In genomic region chr15:97075240-97075639, GRCm38 (mm10) we compare ENCODE assay signal across 19 mouse cellular contexts. TPM values are rescaled to one million over a fixed set of nuclear protein-coding genes. Genes with fewer than 3 reads are reported as not detected.
DNase-seq lines count a peak whose midpoint lies in the region; ATAC-seq lines count a peak whose summit lies in the region.
"Had no signal": no experiment of that assay in that cellular context is flagged by ENCODE, and none has a peak within 500 bp of the region (broad histone marks: within the 10 kb centered on the region; RNA-seq: fewer than 3 reads in every experiment).

No protein-coding gene starts in this region.

- H3K9ac ChIP-seq in heart, embryonic 16.5 days (ENCODE audit: low read length): peak overlapping the region; percentile 31; the same call in 1 of the 2 replicates
- H3K9ac ChIP-seq in midbrain, embryonic 11.5 days (ENCODE audit: low read length): no peak overlapping the region
- no peak overlapping the region for H3K9ac ChIP-seq in midbrain, embryonic 14.5 days (replicated peaks; ENCODE audit: low read length)
- H3K9ac ChIP-seq in limb, embryonic 12.5 days (replicated peaks): no peak overlapping the region
- H3K9ac ChIP-seq in liver, embryonic 16.5 days (ENCODE audit: low read depth, low read length): no peak overlapping the region
- H3K9ac ChIP-seq in hindbrain, embryonic 12.5 days: no peak overlapping the region
- H3K9ac ChIP-seq: forebrain, embryonic 13.5 days; forebrain, postnatal 0 days; heart, embryonic 12.5 days had no signal

- DNase-seq in heart, postnatal 25 days (ENCODE audit: low spot score): no peak
- peak; percentile 26 for DNase-seq in midbrain, embryonic 11.5 days (ENCODE audit: low spot score, missing footprints)
- DNase-seq in midbrain, embryonic 14.5 days: no peak
- no peak for DNase-seq in adrenal gland, adult 8-10 months
- DNase-seq: adrenal gland, postnatal 14 days; cerebellum, adult 18-20 months; cerebellum, adult 9-11 months; forebrain, postnatal 0 days; gastrocnemius, postnatal 14 days; heart, postnatal 36 days had no signal

- WGBS in heart, embryonic 16.5 days: 46% methylated on average over 4 of the region's 4 CpGs
- WGBS in midbrain, embryonic 11.5 days: 74% methylated on average over 4 of the region's 4 CpGs
- 73% methylated on average over 4 of the region's 4 CpGs for WGBS in midbrain, embryonic 14.5 days
- WGBS in limb, embryonic 12.5 days: 67% methylated on average over 4 of the region's 4 CpGs
- WGBS in liver, embryonic 16.5 days (ENCODE audit: insufficient replicate concordance): 57% methylated on average over 4 of the region's 4 CpGs
- 73% methylated on average over 4 of the region's 4 CpGs for WGBS in hindbrain, embryonic 12.5 days

- no peaks in the 10 kb centered on the region for H3K9me3 ChIP-seq in heart, embryonic 16.5 days (replicated peaks; ENCODE audit: control insufficient read depth, low read length)
- no peaks in the 10 kb centered on the region for H3K9me3 ChIP-seq in midbrain, embryonic 11.5 days (ENCODE audit: control insufficient read depth, low read length)
- no peaks in the 10 kb centered on the region for H3K9me3 ChIP-seq in midbrain, embryonic 14.5 days (ENCODE audit: control insufficient read depth, low read length)
- H3K9me3 ChIP-seq in limb, embryonic 12.5 days: no peaks in the 10 kb centered on the region
- H3K9me3 ChIP-seq in liver, embryonic 16.5 days (replicated peaks; ENCODE audit: control insufficient read depth, low read length): no peaks in the 10 kb centered on the region
- no peaks in the 10 kb centered on the region for H3K9me3 ChIP-seq in hindbrain, embryonic 12.5 days (replicated peaks)
- H3K9me3 ChIP-seq: embryonic facial prominence, embryonic 10.5 days; forebrain, embryonic 13.5 days; heart, embryonic 12.5 days had no signal

- no peak overlapping the region for H3K4me3 ChIP-seq in heart, embryonic 16.5 days (ENCODE audit: low read length)
- no peak overlapping the region for H3K4me3 ChIP-seq in midbrain, embryonic 11.5 days (ENCODE audit: low read depth, low read length)
- H3K4me3 ChIP-seq in midbrain, embryonic 14.5 days (replicated peaks; ENCODE audit: low read depth, low read length): no peak overlapping the region
- H3K4me3 ChIP-seq in limb, embryonic 12.5 days (replicated peaks): no peak overlapping the region
- no peak overlapping the region for H3K4me3 ChIP-seq in liver, embryonic 16.5 days (ENCODE audit: low read depth, low read length)
- H3K4me3 ChIP-seq in hindbrain, embryonic 12.5 days: no peak overlapping the region
- H3K4me3 ChIP-seq: embryonic facial prominence, embryonic 10.5 days; forebrain, embryonic 13.5 days; heart, embryonic 12.5 days had no signal

- peaks cover 12% of the 10 kb centered on the region for H3K4me1 ChIP-seq in heart, embryonic 16.5 days (ENCODE audit: control insufficient read depth, insufficient read depth, low read length)
- no peaks in the 10 kb centered on the region for H3K4me1 ChIP-seq in midbrain, embryonic 11.5 days (ENCODE audit: control insufficient read depth, insufficient read depth, low read length)
- H3K4me1 ChIP-seq in midbrain, embryonic 14.5 days (ENCODE audit: control insufficient read depth, insufficient read depth, low read length): no peaks in the 10 kb centered on the region
- peaks cover 18% of the 10 kb centered on the region; the same call in 1 of the 2 replicates for H3K4me1 ChIP-seq in limb, embryonic 12.5 days (replicated peaks)
- no peaks in the 10 kb centered on the region; the same call in none of the 2 replicates for H3K4me1 ChIP-seq in liver, embryonic 16.5 days (ENCODE audit: control insufficient read depth, low read depth, low read length)
- peaks cover 11% of the 10 kb centered on the region; the same call in 1 of the 2 replicates for H3K4me1 ChIP-seq in hindbrain, embryonic 12.5 days
- H3K4me1 ChIP-seq: forebrain, embryonic 13.5 days had no signal

- intact Hi-C loops in heart, postnatal 25 days (cut with DNase I): no loop called here

- H3K27ac ChIP-seq in heart, embryonic 16.5 days (ENCODE audit: low read length): no peak overlapping the region
- H3K27ac ChIP-seq in midbrain, embryonic 11.5 days (ENCODE audit: low read depth, low read length): no peak overlapping the region
- no peak overlapping the region for H3K27ac ChIP-seq in midbrain, embryonic 14.5 days (replicated peaks; ENCODE audit: low read depth, low read length)
- H3K27ac ChIP-seq in limb, embryonic 12.5 days: 0 out of 2 replicates have a peak overlapping the region, but pooled peaks have one; percentile 30
- H3K27ac ChIP-seq in liver, embryonic 16.5 days (ENCODE audit: low read length): no peak overlapping the region
- no peak overlapping the region for H3K27ac ChIP-seq in hindbrain, embryonic 12.5 days
- H3K27ac ChIP-seq: forebrain, embryonic 13.5 days had no signal

- no peaks in the 10 kb centered on the region for H3K27me3 ChIP-seq in heart, embryonic 16.5 days (ENCODE audit: control insufficient read depth, insufficient read depth, low read length)
- no peaks in the 10 kb centered on the region for H3K27me3 ChIP-seq in midbrain, embryonic 11.5 days (ENCODE audit: control insufficient read depth, insufficient read depth, low read length)
- no peaks in the 10 kb centered on the region for H3K27me3 ChIP-seq in midbrain, embryonic 14.5 days (ENCODE audit: control insufficient read depth, insufficient read depth, low read length)
- H3K27me3 ChIP-seq in limb, embryonic 12.5 days: no peaks in the 10 kb centered on the region
- no peaks in the 10 kb centered on the region for H3K27me3 ChIP-seq in liver, embryonic 16.5 days (ENCODE audit: control insufficient read depth, insufficient read depth, low read depth, low read length)
- no peaks in the 10 kb centered on the region for H3K27me3 ChIP-seq in hindbrain, embryonic 12.5 days
- H3K27me3 ChIP-seq: forebrain, embryonic 13.5 days; heart, embryonic 12.5 days had no signal

- no peak for ATAC-seq in heart, embryonic 16.5 days (replicated peaks; ENCODE audit: extremely low read depth, insufficient read depth, low FRiP score)
- ATAC-seq in midbrain, embryonic 11.5 days (ENCODE audit: low FRiP score): no peak
- ATAC-seq in midbrain, embryonic 14.5 days (ENCODE audit: low FRiP score, low TSS enrichment): no peak
- no peak for ATAC-seq in limb, embryonic 12.5 days (ENCODE audit: insufficient number of reproducible peaks, insufficient read depth, low FRiP score, low TSS enrichment, low read depth)
- peak; percentile 83 for ATAC-seq in liver, embryonic 16.5 days (ENCODE audit: low read depth)
- no peak for ATAC-seq in hindbrain, embryonic 12.5 days (ENCODE audit: low FRiP score)
- ATAC-seq: forebrain, embryonic 13.5 days; forebrain, postnatal 0 days; hindbrain, embryonic 16.5 days; inflammation-experienced regulatory T-cells, adult 6 months had no signal

- no peak overlapping the region for H3K4me2 ChIP-seq in heart, embryonic 16.5 days (ENCODE audit: low read depth, low read length)
- no peak overlapping the region for H3K4me2 ChIP-seq in midbrain, embryonic 11.5 days
- H3K4me2 ChIP-seq in midbrain, embryonic 14.5 days (ENCODE audit: low read length): no peak overlapping the region
- no peak overlapping the region for H3K4me2 ChIP-seq in limb, embryonic 12.5 days
- no peak overlapping the region for H3K4me2 ChIP-seq in liver, embryonic 16.5 days (ENCODE audit: low read depth, low read length)
- H3K4me2 ChIP-seq in hindbrain, embryonic 12.5 days (replicated peaks): no peak overlapping the region
- H3K4me2 ChIP-seq: forebrain, embryonic 13.5 days; heart, embryonic 12.5 days had no signal

- no peaks in the 10 kb centered on the region for H3K36me3 ChIP-seq in heart, embryonic 16.5 days (ENCODE audit: control insufficient read depth, insufficient read depth)
- H3K36me3 ChIP-seq in midbrain, embryonic 11.5 days (ENCODE audit: control insufficient read depth, insufficient read depth, low read length): no peaks in the 10 kb centered on the region
- no peaks in the 10 kb centered on the region for H3K36me3 ChIP-seq in midbrain, embryonic 14.5 days (ENCODE audit: control insufficient read depth, insufficient read depth, low read length)
- H3K36me3 ChIP-seq in limb, embryonic 12.5 days: no peaks in the 10 kb centered on the region
- no peaks in the 10 kb centered on the region for H3K36me3 ChIP-seq in liver, embryonic 16.5 days (ENCODE audit: control insufficient read depth, insufficient read depth)
- no peaks in the 10 kb centered on the region for H3K36me3 ChIP-seq in hindbrain, embryonic 12.5 days
- H3K36me3 ChIP-seq: embryonic facial prominence, embryonic 10.5 days; heart, embryonic 12.5 days had no signal

RNA-seq across cellular contexts. Expression of gene Slc38a4, which starts 19.5 kb away (rescaled TPM):
- polyA plus RNA-seq in heart, embryonic 16.5 days (2015; fragmentation: Nextera tagmentation; extraction: Ambion mirVana): 95.0 and 96.5 TPM in 2 replicates
- 10 to 100 TPM; 10.6 to 17.1 TPM for total RNA-seq in heart, postnatal 25 days (2021)
- polyA plus RNA-seq in midbrain, embryonic 11.5 days (2014; fragmentation: Nextera tagmentation; extraction: Ambion mirVana): 20.9 and 25.3 TPM in 2 replicates
- 1.5 and 3.9 TPM in 2 replicates for polyA plus RNA-seq in midbrain, embryonic 14.5 days (2014; fragmentation: Nextera tagmentation; extraction: Ambion mirVana)
- 57.7 and 66.8 TPM in 2 replicates for polyA plus RNA-seq in limb, embryonic 12.5 days (2016; fragmentation: Nextera tagmentation; extraction: Ambion mirVana)
- 78.4 and 83.8 TPM in 2 replicates for polyA plus RNA-seq in liver, embryonic 16.5 days (2015; fragmentation: Nextera tagmentation; extraction: Ambion mirVana)
- total RNA-seq in adrenal gland, adult 8-10 months (2022): 1 to 10 TPM; 4.0 to 6.1 (median 4.8) TPM
- 29.1 and 37.5 TPM in 2 replicates for polyA plus RNA-seq in hindbrain, embryonic 12.5 days (2016; fragmentation: Nextera tagmentation; extraction: Ambion mirVana)
- polyA plus RNA-seq: inflammation-experienced regulatory T-cells, adult 6 months had no signal
